Mouse (Mus musculus): ENCODE measurements around the gene Nudt17.
"Not testable (repeated sequence)": the region's sequence is repeated elsewhere in the genome, so short reads cannot be mapped to it uniquely, and the experiment has no call there.

Gene Nudt17

DNA sequence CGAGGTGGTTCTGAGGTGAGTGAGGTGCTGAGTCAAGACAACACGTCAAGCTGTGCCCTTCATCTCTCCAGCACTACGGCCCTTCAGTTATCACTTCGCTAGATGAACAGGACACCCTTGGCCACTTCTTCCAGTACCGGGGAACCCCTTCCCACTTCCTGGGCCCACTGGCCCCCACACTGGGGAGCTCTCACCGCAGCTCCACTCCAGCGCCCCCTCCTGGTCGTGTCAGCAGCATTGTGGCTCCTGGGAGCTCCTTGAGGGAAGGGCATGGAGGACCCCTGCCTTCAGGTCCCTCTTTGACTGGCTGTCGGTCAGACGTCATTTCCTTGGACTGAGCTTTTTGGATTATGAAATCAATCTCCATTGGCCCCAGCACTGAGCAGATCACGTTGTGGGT lies 3.6 kb downstream of the Nudt17 start:
- CTCF ChIA-PET, result interaction anchor here (0.5 kb wide), 1 partner anchor 73 kb away, joined by 14 read pairs; no protein-coding TSS in a partner anchor

DNA sequence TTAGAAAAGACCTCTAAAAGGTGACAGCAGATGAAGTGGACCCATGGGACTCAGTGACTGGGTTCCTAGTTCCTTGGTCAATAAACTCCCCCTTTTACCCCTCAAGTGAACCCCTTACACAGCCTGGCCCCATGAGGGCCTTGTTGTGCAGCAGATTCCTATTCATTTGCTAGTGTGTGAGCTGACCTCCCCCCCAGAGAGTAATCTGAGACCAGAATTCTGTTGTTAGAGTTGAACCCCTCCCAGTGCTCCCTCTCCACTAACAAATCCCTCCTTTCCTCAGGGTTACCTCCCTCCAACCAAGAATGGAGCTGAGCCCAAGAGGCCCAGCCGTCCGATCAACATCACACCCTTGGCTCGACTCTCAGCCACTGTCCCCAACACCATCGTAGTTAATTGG lies 7.4 kb downstream of the Nudt17 start:
- CTCF ChIA-PET, result no interaction called here

- CTCF ChIA-PET, result no interaction called here
These were observed 8.0 kb downstream of the Nudt17 start for GRCm38 (mm10) chr3:96700376-96700775.

DNA sequence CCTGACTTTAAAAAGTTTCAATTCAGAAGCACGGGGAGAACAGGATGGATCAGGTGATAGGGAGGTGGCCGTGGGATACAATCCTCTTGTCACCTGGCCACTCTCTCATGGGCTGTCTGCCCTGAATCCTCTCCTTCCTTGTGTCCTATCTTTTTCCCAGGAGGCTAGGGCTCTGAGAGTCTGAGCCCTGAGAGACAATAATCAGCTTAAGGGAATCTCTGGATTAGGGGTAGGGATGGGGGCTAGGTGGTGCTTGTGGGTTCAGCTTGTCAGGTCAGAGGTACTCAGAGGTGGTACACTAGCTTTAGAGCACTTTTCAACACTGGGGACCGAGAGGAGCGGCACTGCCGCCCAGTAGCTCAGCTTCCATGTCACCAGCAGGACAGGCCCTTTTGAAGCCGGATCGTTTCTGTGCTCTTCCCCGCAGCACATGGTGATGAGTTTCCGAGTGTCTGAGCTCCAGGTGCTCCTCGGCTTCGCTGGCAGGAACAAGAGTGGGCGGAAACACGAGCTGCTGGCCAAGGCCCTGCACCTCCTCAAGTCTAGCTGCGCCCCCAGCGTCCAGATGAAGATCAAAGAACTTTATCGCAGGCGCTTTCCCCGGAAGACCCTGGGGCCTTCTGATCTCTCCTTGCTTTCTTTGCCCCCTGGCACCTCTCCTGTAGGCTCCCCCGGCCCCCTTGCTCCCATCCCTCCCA lies 9.2 kb downstream of the Nudt17 start:
- CTCF ChIA-PET, result interaction anchor here (0.7 to 0.8 kb wide), 3 partner anchors 15 to 417 kb away, joined by 3 to 4 read pairs (median 3); no protein-coding TSS in a partner anchor

GRCm38 (mm10) chr3:96696766-96697732 lies 11.3 kb downstream of the Nudt17 start:
- CTCF ChIA-PET, result interaction anchor here (1.0 kb wide), 1 partner anchor 10 kb away, joined by 3 read pairs; no protein-coding TSS in a partner anchor

GRCm38 (mm10) chr3:96696198-96696765 lies 12.1 kb downstream of the Nudt17 start, which contains the start of gene Pias3:
TSS of gene Pias3 (plus strand) at chr3:96696384.
- CTCF ChIA-PET, result interaction anchor here (0.6 to 1.0 kb wide), 2 partner anchors 9 to 703 kb away, joined by 3 read pairs; no protein-coding TSS in a partner anchor

DNA sequence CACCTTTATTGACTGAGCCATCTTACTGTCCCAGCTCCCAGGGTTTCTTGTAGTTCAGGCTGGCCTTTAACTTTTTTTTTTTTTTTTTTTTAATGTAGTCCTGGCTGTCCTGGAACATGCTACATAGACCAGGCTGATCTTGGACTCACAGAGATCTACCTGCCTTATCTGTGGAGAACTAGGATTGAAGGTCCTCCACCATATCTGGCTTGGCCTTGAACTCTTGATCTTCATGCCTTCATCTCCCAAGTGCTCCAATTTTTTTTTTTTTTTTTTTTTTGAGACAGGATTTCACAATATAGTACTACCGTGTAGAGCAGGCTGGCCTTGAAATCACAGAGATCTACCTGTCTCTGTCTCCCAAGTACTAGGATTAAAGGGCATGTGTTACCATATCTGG lies 14.8 kb downstream of the Nudt17 start:
- CTCF ChIA-PET, result no interaction called here

- CTCF ChIA-PET, result no interaction called here
These were observed 15.9 kb downstream of the Nudt17 start for GRCm38 (mm10) chr3:96692506-96692905.

DNA sequence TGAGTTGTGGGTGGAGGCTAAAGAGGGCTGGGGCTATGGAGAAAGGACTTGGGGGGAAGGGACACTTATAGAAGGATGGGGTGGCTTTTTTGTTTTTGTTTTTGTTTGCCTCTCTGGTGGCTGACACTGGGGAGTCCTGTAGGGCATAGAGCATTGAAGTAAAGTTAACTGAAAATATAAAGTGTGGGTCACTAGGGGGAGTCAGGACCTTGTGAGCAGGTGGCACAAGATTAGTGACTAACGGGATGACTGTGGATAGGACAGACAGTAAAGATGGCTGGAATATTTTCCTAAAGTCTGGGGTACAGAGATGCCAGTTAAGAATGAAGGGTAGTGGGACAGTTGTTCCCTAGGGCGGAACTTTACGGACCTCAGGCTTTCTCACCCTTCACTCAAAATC lies 18.1 kb downstream of the Nudt17 start:
- CTCF ChIA-PET, result no interaction called here

DNA sequence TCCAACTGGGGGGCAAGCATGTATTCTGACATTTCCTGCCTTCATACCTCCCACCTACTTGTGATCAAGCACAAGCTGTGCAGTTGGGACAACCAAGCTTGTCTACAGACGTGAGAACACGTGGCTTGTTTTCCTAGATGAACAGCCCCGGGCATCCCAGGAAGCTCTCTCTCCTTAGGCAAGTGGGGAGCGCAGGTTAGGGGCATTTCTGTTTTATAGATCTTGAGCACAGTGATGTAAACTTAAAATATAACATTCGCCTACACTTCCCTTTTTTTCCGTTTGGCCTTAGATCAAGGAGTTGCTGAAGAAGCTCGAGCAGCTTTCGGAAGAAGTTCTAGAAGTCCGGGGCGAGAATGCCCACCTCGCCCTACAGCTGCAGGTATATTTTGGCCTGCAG lies 19.5 kb downstream of the Nudt17 start:
- CTCF ChIA-PET, result no interaction called here

DNA sequence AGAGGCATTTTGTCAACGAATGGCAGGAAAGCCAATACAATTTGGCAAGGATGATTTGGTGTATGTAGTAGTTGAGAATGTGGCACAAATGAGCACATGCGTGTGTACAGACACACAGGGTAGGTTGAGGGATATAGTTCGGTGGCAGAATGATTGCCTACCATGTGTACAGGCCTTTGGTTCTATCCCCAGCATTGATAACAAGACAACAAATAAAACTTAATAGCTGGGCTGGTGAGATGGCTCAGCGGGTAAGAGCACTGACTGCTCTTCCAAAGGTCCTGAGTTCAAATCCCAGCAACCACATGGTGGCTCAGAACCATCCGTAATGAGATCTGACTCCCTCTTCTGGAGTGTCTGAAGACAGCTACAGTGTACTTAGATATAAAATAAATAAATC lies 22.3 kb downstream of the Nudt17 start:
- CTCF ChIA-PET, result not testable (repeated sequence)

DNA sequence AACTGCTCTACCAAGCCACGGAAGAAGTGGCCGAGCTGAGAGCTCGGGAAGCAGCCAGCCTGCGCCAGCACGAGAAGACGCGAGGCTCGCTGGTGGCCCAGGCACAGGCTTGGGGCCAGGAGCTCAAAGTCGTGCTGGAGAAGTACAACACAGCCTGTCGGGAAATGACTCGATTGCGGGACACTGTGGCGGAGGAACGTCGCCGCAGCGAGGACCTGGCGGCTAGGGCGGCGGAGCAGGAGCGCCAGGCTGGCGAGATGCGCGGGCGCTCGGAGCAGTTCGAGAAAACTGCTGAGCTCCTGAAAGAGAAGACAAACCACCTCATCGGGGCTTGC lies 23.6 kb downstream of the Nudt17 start:
- CTCF ChIA-PET, result no interaction called here

DNA sequence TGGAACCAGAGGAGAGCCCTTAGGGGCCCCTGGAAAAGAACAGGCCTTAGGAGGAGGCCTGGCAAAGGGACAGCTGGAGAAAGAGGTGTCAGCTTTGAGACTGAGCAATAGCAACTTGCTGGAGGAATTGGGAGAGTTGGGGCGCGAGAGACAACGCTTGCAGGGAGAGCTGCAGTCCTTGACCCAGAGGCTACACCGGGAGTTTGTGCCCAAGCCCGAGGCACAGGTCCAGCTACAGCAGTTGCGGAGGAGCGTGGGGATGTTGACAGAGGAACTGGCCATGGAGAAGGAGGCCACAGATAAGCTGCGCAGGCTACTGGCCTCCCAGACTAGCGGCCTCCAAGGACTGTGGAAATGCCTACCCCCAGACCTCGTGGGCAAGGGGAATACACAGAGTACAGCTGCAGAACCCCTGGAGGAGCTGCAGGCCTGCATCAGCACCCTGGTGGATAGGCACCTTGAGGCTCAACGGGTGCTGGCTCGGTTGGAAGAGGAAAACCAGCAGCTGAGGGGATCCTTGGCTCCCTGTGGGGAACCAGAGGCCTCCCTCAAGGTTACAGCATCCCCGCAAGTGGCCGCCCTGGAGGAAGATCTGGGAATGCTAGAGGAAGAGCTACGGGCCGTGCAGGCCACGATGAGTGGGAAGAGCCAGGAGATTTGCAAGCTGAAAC lies 24.1 kb downstream of the Nudt17 start:
- CTCF ChIA-PET, result no interaction called here

- CTCF ChIA-PET, result no interaction called here
These were observed 24.9 kb downstream of the Nudt17 start for GRCm38 (mm10) chr3:96683496-96683895.

DNA sequence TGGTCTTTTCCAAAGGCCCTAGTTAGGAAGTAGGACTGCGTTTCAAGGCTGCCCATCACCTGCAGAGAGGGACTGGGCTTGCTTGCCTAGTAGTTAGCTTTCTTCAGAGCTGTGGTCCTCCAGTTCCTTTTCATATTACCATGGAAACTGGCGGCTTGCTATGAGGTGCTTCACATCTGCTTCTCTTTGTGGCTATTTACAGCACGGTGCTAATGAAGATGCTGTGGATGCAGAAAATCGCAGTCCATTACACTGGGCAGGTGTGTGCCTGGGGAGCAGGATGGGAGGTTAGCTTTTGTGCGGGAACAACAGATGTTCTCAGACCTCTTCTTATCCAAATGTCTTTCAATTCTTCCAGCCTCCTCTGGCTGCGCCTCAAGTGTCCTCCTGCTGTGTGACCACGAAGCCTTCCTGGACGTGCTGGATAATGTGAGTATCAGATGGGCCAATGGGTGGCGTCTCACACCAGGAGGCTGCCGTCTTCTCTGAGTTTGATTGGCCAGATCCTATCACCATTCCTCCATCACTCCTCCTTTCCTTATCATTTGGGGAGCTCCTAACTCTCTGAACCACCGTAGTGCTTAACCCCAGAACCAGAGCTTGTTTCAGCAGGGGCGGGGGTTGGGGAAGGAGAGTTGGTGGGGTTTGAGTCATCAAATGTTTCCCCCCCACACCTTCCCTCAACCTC lies 27.9 kb downstream of the Nudt17 start:
- CTCF ChIA-PET, result interaction anchor here (0.6 kb wide), 1 partner anchor 590 kb away, joined by 3 read pairs; no protein-coding TSS in a partner anchor

GRCm38 (mm10) chr3:96679159-96679674 lies 29.1 kb downstream of the Nudt17 start:
- CTCF ChIA-PET, result no interaction called here

- CTCF ChIA-PET, result interaction anchor here (0.6 kb wide), 1 partner anchor 147 kb away, joined by 3 read pairs; no protein-coding TSS in a partner anchor
These were observed 29.9 kb downstream of the Nudt17 start for GRCm38 (mm10) chr3:96678456-96678855.

DNA sequence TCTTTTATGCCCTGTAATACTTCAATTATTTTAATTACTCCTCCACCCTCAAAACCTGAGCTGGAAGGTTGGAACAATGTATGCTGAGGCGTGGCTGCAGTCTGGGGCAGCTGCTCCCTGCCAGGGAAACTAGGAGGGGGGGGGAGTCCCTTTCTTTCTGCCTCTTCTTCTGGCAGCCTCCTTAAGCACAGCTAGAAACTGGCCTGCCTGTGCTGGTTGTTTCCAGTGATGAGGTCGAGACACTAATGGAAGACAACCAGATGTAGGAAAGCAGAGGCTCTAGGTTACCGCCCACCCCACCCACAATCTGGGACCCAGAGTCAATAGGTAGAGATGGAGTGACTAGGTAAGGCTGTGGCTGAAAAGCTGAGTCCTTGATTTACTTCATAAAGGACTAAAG lies 32.7 kb downstream of the Nudt17 start:
- CTCF ChIA-PET, result no interaction called here

GRCm38 (mm10) chr3:96675171-96675570 lies 33.2 kb downstream of the Nudt17 start:
- CTCF ChIA-PET, result interaction anchor here (0.8 kb wide), 1 partner anchor 1018 kb away, joined by 5 read pairs; no protein-coding TSS in a partner anchor

DNA sequence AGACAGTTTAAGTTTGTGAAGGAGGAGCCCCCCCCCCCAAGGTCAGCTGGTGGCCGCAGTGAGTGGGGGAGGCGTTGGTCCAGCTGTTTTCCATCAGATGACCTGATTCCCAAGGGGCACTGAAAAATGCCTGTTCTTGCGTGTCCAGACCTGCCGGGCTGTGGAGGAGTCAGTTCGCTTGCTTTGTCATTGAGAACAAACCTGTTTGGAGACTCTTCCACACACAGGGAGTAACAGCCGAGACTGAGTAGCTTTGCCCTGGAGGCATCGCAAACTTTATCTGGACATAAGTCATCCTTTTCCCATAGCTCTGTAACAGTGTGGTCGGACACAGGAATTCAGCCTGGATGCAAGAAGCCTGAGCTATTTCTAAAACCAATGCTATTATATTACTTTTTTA lies 33.9 kb downstream of the Nudt17 start:
- CTCF ChIA-PET, result no interaction called here

DNA sequence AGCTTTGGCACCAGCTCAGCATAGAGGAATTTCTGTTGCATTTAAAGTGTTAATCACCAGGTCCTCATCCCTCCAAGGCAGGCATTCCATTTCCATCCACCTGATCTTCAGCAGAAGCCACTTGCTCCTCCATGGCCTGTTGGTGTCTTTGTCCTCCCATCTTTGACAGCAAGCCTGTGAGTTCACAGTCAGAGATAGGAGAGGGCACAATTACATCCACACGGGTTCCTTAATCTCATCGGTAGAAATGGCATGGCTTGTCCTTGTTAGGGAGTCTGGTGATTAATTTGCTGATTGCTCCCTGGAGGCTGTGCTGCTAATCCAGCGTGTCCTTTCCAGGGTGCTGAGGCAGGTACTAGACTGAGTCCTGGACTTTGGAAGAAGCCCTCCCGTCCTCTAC lies 34.8 kb downstream of the Nudt17 start:
- CTCF ChIA-PET, result no interaction called here
